Mouse (Mus musculus) limb, embryonic 14.5 days (tissue): ENCODE results near the gene Slc1a3. TPM values are rescaled to one million over a fixed set of nuclear protein-coding genes. Genes with fewer than 3 reads are reported as not detected.

ENCODE experiments used
- ATAC-seq: fragments of 200-750 bp; cut with Nextera tagmentation; 2 replicates; pipeline ENCODE4 v1.8.0; 2017; ENCODE audit warnings: low read depth, moderate number of reproducible peaks, moderate TSS enrichment; ENCODE audit not compliant: low FRiP score
- DNase-seq: peaks from one replicate; pipeline ENCODE4 v3.0.0-alpha.2; 2015; ENCODE audit warnings: low spot score
- H3K27ac ChIP-seq: fragments of 300-500 bp; sonication (generic); replicated peaks from 2 replicates; pipeline ENCODE4 v1.5.1; 2014; ENCODE audit warnings: low read depth, mild to moderate bottlenecking, low read length, moderate library complexity, mixed read lengths
- H3K27me3 ChIP-seq: fragments of 300-500 bp; sonication (generic); 2 replicates; pipeline ENCODE4 v1.6.1; 2014; ENCODE audit warnings: low read length, mixed read lengths; ENCODE audit not compliant: control insufficient read depth, insufficient read depth
- H3K36me3 ChIP-seq: fragments of 300-500 bp; sonication (generic); 2 replicates; pipeline ENCODE4 v1.6.1; 2014; ENCODE audit warnings: mild to moderate bottlenecking, low read length, moderate library complexity, mixed read lengths; ENCODE audit not compliant: control insufficient read depth, insufficient read depth
- H3K4me1 ChIP-seq: fragments of 300-500 bp; sonication (generic); 2 replicates; pipeline ENCODE4 v1.6.1; 2014; ENCODE audit warnings: antibody characterized with exemption, low read length, mixed read lengths; ENCODE audit not compliant: control insufficient read depth, insufficient read depth
- H3K4me2 ChIP-seq: fragments of 300-500 bp; sonication (generic); replicated peaks from 2 replicates; pipeline ENCODE4 v1.6.1; 2014; ENCODE audit warnings: low read depth, mild to moderate bottlenecking, low read length, moderate library complexity; ENCODE audit not compliant: severe bottlenecking
- H3K4me3 ChIP-seq: fragments of 300-500 bp; sonication (generic); replicated peaks from 2 replicates; pipeline ENCODE4 v1.5.1; 2014; ENCODE audit warnings: low read length
- H3K9ac ChIP-seq: fragments of 300-500 bp; sonication (generic); 2 replicates; pipeline ENCODE4 v1.6.1; 2014; ENCODE audit warnings: mild to moderate bottlenecking, low read depth, low read length, moderate library complexity; ENCODE audit not compliant: severe bottlenecking
- H3K9me3 ChIP-seq: fragments of 300-500 bp; sonication (generic); 2 replicates; pipeline ENCODE4 v1.6.1; 2016; ENCODE audit warnings: low read length; ENCODE audit not compliant: control insufficient read depth
- POLR2A ChIP-seq: fragments of 200-500 bp; IDR thresholded peaks from 2 replicates; pipeline ENCODE4 v1.8.0; 2012; ENCODE audit warnings: inconsistent platforms, mild to moderate bottlenecking, moderate library complexity, borderline replicate concordance; ENCODE audit not compliant: insufficient read depth, insufficient read length; ENCODE audit errors: extremely low read depth
- WGBS: fragments of 180-500 bp; shearing (Covaris S2); extraction: QIAGEN DNeasy Blood & Tissue Kit; methylation state at CpG from one replicate; pipeline ENCODE4 v1.1.7; 2014; 5-methylcytosine and 5-hydroxymethylcytosine counted together
- polyA plus RNA-seq, 2 experiments: library from polyadenylated mRNA; depleted of rRNA in 1 of 2; stranded (reverse) in 1 of 2; unstranded in 1 of 2; fragments of >200 nt; fragmentation: Nextera tagmentation in 1 of 2; extraction: Ambion mirVana in 1 of 2; gene quantifications; 2 replicates each; pipeline versions ENCODE4 v1.2.1 to v1.2.3; 2012 to 2014

The Slc1a3 gene
- polyA plus RNA-seq, 2 experiments, result 20.9 to 26.8 TPM

DNA sequence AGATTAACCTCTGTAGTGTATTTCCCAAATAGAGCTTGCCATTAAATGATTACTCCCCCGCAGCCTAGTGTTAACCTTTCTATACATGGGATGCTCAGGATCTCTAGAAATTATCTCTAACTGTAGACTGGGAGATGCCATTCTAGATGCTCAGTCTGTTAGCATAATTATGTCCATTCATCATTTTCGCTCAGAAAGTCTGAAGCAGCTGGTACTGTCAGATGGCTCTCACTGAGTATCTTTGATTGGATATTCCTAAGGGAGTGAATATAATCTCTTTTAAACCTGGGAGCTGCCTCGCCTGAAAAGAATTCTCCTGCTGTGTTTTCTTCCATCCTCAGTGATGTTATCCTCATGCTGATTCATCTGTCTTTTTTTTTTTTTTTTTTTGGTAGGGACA lies 76.2 kb downstream of the Slc1a3 start:
- no peak for TF ChIP-seq POLR2A
- DNase-seq, result no peak
- Histone ChIP-seq H3K4me3 (no peak overlapping the region), H3K4me1 (peaks cover 12% of the 10 kb centered on the region), H3K36me3 (no peaks in the 10 kb centered on the region), H3K4me2 (no peak overlapping the region), H3K9me3 (no peaks in the 10 kb centered on the region), H3K9ac (no peak overlapping the region), H3K27me3 (peaks cover 10% of the 10 kb centered on the region), H3K27ac (no peak overlapping the region)
- ATAC-seq, result no peak
- 83% methylated on average over 3 of the region's 3 CpGs for WGBS

DNA sequence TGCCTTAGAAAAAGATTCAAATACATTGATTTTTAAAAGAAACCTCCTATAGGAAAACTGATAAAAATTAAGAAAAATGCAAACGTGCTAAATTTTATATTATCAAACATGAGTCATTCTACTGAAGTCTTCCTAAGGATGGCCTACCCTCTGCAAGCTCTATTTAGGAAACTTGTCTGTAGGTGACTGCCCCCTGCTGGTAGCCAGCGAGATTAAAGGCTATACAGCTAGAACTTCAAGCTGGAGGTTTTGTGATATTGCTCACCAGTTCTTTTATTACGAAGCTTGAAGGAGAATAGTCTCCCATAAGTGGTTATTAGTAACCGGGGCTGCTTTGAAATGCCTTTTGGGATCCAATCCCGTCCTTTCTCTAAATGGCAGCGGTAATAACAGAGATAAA lies 77.2 kb downstream of the Slc1a3 start:
- ATAC-seq (no peak), DNase-seq (peak; percentile 55)
- no peak for TF ChIP-seq POLR2A
- WGBS, result 68% methylated on average over 6 of the region's 6 CpGs
- Histone ChIP-seq H3K9me3 (no peaks in the 10 kb centered on the region), H3K4me1 (peaks cover 12% of the 10 kb centered on the region), H3K4me3 (no peak overlapping the region), H3K27ac (no peak overlapping the region), H3K27me3 (peaks cover 10% of the 10 kb centered on the region), H3K36me3 (no peaks in the 10 kb centered on the region), H3K4me2 (no peak overlapping the region), H3K9ac (no peak overlapping the region)

DNA sequence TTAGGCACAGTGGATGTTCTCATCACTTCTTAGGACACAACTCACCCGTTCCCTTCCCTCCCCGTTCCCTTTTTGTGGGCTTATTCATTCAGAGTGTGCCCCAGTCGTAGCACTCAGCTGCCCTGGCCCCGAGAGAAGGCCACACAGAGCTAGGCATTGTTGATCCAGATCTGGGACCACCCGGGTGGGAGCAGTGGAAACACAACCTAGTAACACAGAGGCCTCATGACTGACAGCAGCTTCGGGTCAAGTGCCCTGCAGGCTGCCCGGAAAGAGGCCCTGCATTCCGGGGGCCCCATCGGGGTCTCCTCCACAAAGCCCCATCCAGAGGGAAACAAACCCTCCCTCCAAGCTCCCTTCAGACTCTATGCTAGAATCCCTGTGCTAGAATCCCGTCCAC lies 78.2 kb downstream of the Slc1a3 start:
- Histone ChIP-seq H3K4me3 (no peak overlapping the region), H3K9me3 (no peaks in the 10 kb centered on the region), H3K27me3 (peaks cover 10% of the 10 kb centered on the region), H3K36me3 (no peaks in the 10 kb centered on the region), H3K4me2 (no peak overlapping the region), H3K4me1 (peaks cover 12% of the 10 kb centered on the region), H3K9ac (no peak overlapping the region), H3K27ac (no peak overlapping the region)
- ATAC-seq, result no peak
- no peak for TF ChIP-seq POLR2A
- DNase-seq, result no peak
- 50% methylated on average over 10 of the region's 10 CpGs for WGBS

DNA sequence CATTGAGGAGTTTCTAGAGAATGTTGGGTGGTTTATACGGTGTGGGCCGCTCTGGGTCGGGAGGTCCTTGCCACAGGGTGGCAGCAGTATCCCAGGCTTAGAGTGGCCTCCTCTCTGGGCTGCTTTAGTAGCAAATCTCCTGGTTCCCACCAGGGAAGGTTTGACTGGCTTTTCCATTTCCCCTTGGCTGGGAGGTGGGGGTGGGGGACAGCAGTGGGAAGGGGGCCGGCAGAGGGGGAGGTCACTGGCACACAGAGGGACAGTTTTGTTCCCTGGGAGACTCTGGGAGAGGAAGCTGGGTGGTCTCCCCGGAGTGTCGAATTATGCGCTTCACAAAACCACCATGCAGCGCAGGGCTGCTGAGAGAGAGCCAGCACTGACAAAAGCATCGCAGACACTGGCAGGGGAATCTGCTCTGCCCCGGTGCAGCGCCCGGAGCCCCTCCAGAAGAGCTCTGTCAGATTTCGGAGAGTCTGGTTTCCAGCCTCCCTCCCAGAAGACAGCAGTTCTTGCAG lies 81.2 kb downstream of the Slc1a3 start:
- Histone ChIP-seq H3K9me3 (no peaks in the 10 kb centered on the region), H3K27ac (peak overlapping the region; percentile 50; the same call in 1 of the 2 replicates), H3K27me3 (peaks cover 10% of the 10 kb centered on the region), H3K9ac (peak overlapping the region; percentile 51), H3K4me3 (peak overlapping the region; percentile 37), H3K4me1 (peaks cover 12% of the 10 kb centered on the region), H3K4me2 (peak overlapping the region; percentile 77), H3K36me3 (no peaks in the 10 kb centered on the region)
- TF ChIP-seq POLR2A, result no peak
- DNase-seq (peak; percentile 88), ATAC-seq (peak; percentile 88)
- WGBS, result under 1% methylated on average over 13 of the region's 13 CpGs

DNA sequence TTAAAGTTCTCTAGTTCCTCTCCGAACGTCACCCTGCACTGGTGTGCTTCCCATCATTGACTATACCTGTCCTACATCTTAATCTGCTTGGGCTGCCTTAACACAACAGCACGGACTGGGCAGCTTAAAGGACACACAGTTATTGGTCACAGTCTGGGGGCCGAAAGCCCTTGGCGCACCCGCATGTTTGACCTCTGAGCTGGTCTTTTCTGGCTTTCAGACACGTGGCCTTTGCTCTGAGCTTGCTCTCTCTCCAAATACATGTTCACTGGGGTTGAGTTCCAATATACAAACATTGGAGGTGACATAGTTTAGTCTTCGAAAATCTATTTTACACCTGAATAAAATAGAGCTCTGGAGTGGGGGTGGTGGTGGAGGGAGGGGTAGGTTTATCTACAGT lies 82.4 kb downstream of the Slc1a3 start:
- no peaks in the 10 kb centered on the region for H3K36me3 ChIP-seq
- no peak overlapping the region for H3K4me2 ChIP-seq
- no peak overlapping the region for H3K4me3 ChIP-seq
- peaks cover 10% of the 10 kb centered on the region for H3K27me3 ChIP-seq
- H3K9ac ChIP-seq, result no peak overlapping the region
- TF ChIP-seq POLR2A, result no peak
- no peaks in the 10 kb centered on the region for H3K9me3 ChIP-seq
- 73% methylated on average over 8 of the region's 8 CpGs for WGBS
- ATAC-seq (no peak), DNase-seq (no peak)
- no peak overlapping the region for H3K27ac ChIP-seq
- H3K4me1 ChIP-seq, result peaks cover 12% of the 10 kb centered on the region
